Mouse (Mus musculus): ENCODE data around the gene Trim15. TPM values are rescaled to one million over a fixed set of nuclear protein-coding genes. Genes with fewer than 3 reads are reported as not detected.

Trim15 gene
- polyA plus RNA-seq, 1 experiment from 2014 or later = 0.40 TPM

DNA sequence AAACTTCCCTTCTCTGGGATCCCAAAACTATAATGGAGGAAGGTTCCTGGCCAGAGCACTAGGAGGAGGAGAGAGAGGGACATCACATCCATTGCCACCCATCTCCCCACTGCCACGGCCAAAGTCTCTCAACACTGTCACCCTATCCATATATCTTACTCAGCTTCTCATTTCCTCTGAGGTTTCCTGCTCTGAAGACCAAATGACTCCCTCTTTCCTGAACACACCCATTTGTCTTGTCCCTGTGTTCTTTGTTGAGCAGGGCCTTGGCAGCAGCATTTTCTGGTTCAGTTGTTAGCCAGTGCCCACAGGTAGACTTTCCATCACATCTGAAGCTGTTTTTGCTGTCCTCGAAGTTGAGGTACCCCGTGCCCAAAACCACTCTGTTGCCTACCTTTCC, 8.8 kb downstream of the Trim15 start:
- ATAC-seq (ENCODE audit: low FRiP score) = no peak
- 91% methylated on average over 3 of the region's 3 CpGs for WGBS
- H3K36me3 ChIP-seq = peaks cover 72% of the 10 kb centered on the region
- no peak overlapping the region for H3K27ac ChIP-seq
- H3K9ac ChIP-seq = no peak overlapping the region
- no peaks in the 10 kb centered on the region for H3K27me3 ChIP-seq
- no peak overlapping the region for H3K4me3 ChIP-seq
- H3K4me2 ChIP-seq = no peak overlapping the region
- no peaks in the 10 kb centered on the region for H3K9me3 ChIP-seq
- no peaks in the 10 kb centered on the region for H3K4me1 ChIP-seq (replicated peaks)

DNA sequence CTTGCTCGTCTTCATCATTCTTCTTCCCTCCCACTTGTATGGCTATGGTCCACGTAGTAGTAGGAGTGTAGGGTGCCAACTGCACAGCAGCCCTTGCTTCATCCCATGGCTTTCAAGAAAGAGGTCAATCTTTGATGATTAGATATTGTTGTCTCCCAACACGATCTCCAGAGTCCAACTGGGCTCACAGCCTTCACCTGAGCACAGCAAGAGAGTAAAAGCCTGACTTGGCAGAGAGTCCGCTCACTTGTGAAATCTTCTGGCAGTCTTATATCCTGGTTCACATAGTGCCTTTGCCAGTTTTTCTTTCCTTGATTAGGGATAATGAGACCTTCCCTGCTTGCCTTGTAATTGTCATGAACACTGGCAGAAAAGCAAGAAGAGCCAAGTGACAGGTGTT, 10.8 kb downstream of the Trim15 start:
- 94% methylated on average over 4 of the region's 4 CpGs for WGBS
- H3K27me3 ChIP-seq = no peaks in the 10 kb centered on the region
- ATAC-seq (ENCODE audit: low FRiP score) = no peak
- no peaks in the 10 kb centered on the region for H3K4me1 ChIP-seq (replicated peaks)
- no peak overlapping the region for H3K4me2 ChIP-seq
- no peak overlapping the region for H3K9ac ChIP-seq
- no peaks in the 10 kb centered on the region for H3K9me3 ChIP-seq
- no peak overlapping the region for H3K4me3 ChIP-seq
- H3K36me3 ChIP-seq = peaks cover 91% of the 10 kb centered on the region
- no peak overlapping the region for H3K27ac ChIP-seq

DNA sequence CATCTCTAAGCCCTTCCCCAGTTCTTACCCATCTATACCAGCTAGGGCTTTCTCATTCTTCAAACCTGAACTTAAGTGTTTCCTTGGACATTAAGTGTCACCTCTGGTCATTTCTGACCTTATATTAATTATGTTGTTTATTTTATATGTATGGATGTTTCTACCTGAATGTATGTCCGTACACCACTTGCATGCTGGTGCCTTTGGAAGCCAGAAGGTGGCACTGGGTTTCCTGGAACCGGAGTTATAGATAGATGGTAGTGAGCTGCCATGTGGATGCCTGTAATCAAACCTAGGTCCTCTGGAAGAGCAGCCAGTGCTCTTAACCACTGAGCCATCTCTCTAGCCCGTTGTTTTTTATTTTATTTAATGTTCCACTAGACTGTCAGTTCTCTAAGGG, 11.5 kb downstream of the Trim15 start:
- Histone ChIP-seq H3K36me3 (peaks cover 99% of the 10 kb centered on the region), H3K4me1 (replicated peaks) (no peaks in the 10 kb centered on the region), H3K27me3 (no peaks in the 10 kb centered on the region), H3K27ac (no peak overlapping the region), H3K9me3 (no peaks in the 10 kb centered on the region), H3K4me3 (no peak overlapping the region), H3K9ac (no peak overlapping the region), H3K4me2 (no peak overlapping the region)
- ATAC-seq (ENCODE audit: low FRiP score) = no peak
- WGBS = 93% methylated on average over 3 of the region's 3 CpGs

DNA sequence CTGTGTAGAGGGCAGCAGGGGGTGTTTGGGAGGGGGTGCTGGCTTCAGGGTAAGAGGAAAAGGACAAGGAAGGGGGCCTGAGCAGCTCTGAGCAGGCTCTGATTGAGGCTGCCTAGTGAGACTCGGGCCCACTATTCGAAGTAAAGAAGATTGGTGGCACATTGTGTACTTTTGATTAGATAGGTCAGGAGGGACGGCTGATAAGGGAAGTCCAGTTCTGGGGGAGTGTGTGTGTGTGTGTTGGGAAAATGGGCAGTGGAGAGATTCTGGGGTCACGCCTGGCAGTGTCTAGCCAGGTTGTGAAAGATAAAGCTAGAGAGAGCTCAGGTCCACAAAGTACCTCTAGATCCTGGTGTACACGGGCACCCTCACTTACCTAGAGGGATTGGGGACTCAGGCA, 15.4 kb downstream of the Trim15 start:
- peaks cover 69% of the 10 kb centered on the region for H3K36me3 ChIP-seq
- no peak for ATAC-seq (ENCODE audit: low FRiP score)
- H3K4me3 ChIP-seq = no peak overlapping the region

DNA sequence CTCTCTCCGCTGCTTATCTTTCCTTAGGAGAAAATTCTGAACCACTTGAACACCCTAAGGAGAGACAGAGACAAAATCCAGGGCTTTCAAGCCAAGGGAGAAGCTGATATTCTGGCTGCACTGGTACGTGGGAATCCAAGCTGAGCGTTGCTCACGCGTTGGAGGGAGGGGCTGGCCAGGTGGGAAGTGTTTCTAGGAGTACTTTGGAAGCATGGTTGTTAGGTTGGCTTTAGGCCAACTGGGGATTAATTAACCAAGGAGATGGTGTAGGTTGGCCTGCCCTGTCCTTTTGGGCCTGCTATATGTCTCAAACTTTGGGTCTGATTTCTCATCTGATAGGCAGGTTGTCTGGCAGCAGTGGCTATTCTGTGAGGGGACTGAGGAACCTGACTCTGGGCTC, 15.8 kb downstream of the Trim15 start:
- H3K27me3 ChIP-seq = no peaks in the 10 kb centered on the region
- no peaks in the 10 kb centered on the region for H3K9me3 ChIP-seq
- H3K4me3 ChIP-seq = no peak overlapping the region
- peaks cover 69% of the 10 kb centered on the region for H3K36me3 ChIP-seq
- H3K4me1 ChIP-seq (replicated peaks) = no peaks in the 10 kb centered on the region; the same call in 1 of the 2 replicates
- no peak for ATAC-seq (ENCODE audit: low FRiP score)
- H3K9ac ChIP-seq = no peak overlapping the region
- H3K27ac ChIP-seq = no peak overlapping the region
- H3K4me2 ChIP-seq = no peak overlapping the region
- 92% methylated on average over 5 of the region's 5 CpGs for WGBS

More for the DNA sequence above, 15.4 kb downstream of the Trim15 start:
- no peak overlapping the region for H3K27ac ChIP-seq
- no peaks in the 10 kb centered on the region for H3K9me3 ChIP-seq
- 91% methylated on average over 5 of the region's 5 CpGs for WGBS
- no peak overlapping the region for H3K9ac ChIP-seq
- no peaks in the 10 kb centered on the region; the same call in 1 of the 2 replicates for H3K4me1 ChIP-seq (replicated peaks)
- no peak overlapping the region for H3K4me2 ChIP-seq
- H3K27me3 ChIP-seq = no peaks in the 10 kb centered on the region

DNA sequence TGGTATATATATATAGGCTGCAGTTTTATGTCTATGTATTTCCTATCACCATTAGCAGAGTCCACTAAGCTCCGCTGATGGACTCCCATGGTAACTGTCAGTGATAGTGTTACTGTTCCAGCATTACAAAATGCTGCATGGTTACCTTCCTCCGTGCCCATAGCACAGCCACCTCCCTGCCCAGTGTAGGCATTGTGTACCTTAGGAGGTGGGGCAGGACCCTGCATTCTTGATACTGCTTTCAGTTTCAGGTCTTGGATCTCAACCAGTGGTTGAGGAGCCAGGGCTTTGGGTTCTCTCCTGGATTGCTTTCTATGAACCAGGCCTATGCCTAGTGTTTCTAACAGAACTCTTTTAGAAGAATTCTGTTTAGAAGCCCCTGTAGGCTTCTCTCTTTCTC, 17.0 kb downstream of the Trim15 start:
- H3K4me3 ChIP-seq = no peak overlapping the region
- no peaks in the 10 kb centered on the region for H3K9me3 ChIP-seq
- H3K4me2 ChIP-seq = no peak overlapping the region
- H3K36me3 ChIP-seq = peaks cover 58% of the 10 kb centered on the region
- no peak overlapping the region for H3K9ac ChIP-seq
- ATAC-seq (ENCODE audit: low FRiP score) = no peak
- no peaks in the 10 kb centered on the region; the same call in 1 of the 2 replicates for H3K4me1 ChIP-seq (replicated peaks)
- H3K27me3 ChIP-seq = no peaks in the 10 kb centered on the region
- H3K27ac ChIP-seq = no peak overlapping the region
- 96% methylated on average over 2 of the region's 2 CpGs for WGBS

DNA sequence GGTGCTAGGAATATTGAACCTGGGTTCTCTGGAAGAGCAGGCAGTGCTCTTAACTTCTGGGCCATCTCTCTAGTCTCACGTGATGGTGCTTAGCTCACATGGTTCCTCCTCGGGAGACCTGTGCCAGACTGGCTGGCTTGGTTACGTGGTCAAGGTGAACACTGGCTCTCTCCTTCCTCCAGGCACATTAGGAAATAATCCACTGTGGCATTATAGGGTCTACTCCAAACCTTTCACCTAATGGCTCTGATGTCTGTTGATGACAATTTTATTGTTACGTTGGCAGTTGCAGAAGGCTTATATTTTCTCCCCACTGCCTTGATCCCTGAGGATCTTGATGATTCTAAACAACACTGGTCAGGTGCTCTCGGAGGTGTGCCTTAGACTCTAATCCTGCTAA, 18.1 kb downstream of the Trim15 start:
- ATAC-seq (ENCODE audit: low FRiP score) = no peak
- Histone ChIP-seq H3K4me2 (no peak overlapping the region), H3K4me1 (replicated peaks) (no peaks in the 10 kb centered on the region; the same call in 1 of the 2 replicates), H3K27me3 (no peaks in the 10 kb centered on the region), H3K36me3 (peaks cover 47% of the 10 kb centered on the region), H3K9ac (no peak overlapping the region), H3K27ac (no peak overlapping the region), H3K9me3 (no peaks in the 10 kb centered on the region), H3K4me3 (no peak overlapping the region)
- WGBS = 82% methylated on average over 5 of the region's 5 CpGs

DNA sequence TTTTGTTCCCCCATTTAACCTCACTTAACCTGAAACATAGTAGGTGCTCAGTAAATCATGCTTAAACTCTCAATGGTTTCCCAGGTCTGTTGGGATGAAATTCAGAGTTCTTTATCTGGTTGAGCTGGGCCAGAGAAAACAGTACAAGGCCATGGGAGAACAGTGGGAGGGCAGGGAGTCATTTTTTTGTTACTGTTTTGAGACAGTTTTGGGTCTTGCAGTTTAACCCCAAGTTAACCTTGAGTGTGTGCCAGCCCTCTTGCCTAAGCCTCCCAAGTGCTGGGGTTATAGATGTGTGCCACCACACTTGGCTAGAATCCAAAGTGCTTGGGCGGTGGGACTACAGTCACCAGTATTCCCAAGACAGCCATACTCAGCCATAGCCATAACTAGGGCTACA, 22.3 kb downstream of the Trim15 start:
- no peak overlapping the region for H3K4me2 ChIP-seq
- no peak overlapping the region for H3K9ac ChIP-seq
- H3K27me3 ChIP-seq = no peaks in the 10 kb centered on the region
- no peak overlapping the region for H3K27ac ChIP-seq
- peaks cover 9% of the 10 kb centered on the region for H3K36me3 ChIP-seq
- H3K4me1 ChIP-seq (replicated peaks) = no peaks in the 10 kb centered on the region; the same call in 1 of the 2 replicates
- no peak overlapping the region for H3K4me3 ChIP-seq
- ATAC-seq (ENCODE audit: low FRiP score) = no peak
- 67% methylated on average over 1 of the region's 1 CpGs for WGBS
- H3K9me3 ChIP-seq = no peaks in the 10 kb centered on the region

DNA sequence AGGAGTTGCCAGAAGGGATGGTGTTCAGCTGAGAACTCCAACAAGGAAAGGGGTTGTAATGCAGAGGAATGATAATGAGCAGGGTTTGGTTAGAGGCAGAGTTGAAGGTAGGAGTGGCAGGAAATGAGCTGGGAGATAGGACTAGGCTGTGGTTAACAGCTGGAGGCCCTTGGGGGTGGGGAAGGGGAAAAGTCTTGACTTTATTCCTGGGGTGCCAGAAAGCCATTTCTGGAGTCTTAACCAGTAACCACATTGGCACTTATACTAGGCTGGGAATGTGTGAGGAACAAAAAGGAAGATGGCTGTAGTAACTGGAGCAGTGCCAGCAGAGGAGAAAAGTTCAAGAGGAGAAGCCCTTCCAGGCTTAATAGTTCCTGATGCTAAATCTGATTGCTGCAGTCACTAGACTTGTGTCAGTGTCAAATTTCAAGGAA, 22.7 kb downstream of the Trim15 start:
- H3K4me2 ChIP-seq = no peak overlapping the region
- H3K27ac ChIP-seq = no peak overlapping the region
- no peaks in the 10 kb centered on the region for H3K9me3 ChIP-seq
- no peaks in the 10 kb centered on the region; the same call in 1 of the 2 replicates for H3K4me1 ChIP-seq (replicated peaks)
- no peak overlapping the region for H3K9ac ChIP-seq
- no peaks in the 10 kb centered on the region for H3K27me3 ChIP-seq
- ATAC-seq (ENCODE audit: low FRiP score) = no peak
- no peak overlapping the region for H3K4me3 ChIP-seq
- H3K36me3 ChIP-seq = peaks cover 9% of the 10 kb centered on the region

DNA sequence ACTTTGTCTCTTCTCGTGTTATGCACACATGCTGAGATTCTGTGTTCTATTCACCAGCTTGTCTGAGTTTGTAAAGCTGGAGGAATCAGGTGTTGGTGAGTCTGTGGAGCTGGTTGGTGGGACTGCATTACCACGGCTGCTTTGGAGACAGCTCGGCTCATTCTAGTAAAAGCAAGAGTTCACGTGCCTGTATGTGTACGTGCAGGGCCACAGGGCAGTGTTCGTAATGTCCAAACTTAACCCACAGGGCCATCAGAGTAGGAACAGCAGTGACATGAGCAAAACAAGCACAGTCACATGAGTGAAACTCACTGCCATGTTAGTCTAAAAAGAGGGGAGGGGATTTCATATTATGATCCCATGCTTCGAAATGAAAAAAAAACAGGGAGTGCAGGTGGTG, 23.3 kb downstream of the Trim15 start:
- no peak overlapping the region for H3K27ac ChIP-seq
- WGBS = 80% methylated on average over 7 of the region's 7 CpGs
- ATAC-seq (ENCODE audit: low FRiP score) = no peak
- no peak overlapping the region for H3K4me3 ChIP-seq
- H3K27me3 ChIP-seq = no peaks in the 10 kb centered on the region
- peaks cover 5% of the 10 kb centered on the region for H3K4me1 ChIP-seq (replicated peaks)
- H3K4me2 ChIP-seq = no peak overlapping the region
- no peaks in the 10 kb centered on the region for H3K9me3 ChIP-seq
- H3K9ac ChIP-seq = no peak overlapping the region
- H3K36me3 ChIP-seq = peaks cover 9% of the 10 kb centered on the region

DNA sequence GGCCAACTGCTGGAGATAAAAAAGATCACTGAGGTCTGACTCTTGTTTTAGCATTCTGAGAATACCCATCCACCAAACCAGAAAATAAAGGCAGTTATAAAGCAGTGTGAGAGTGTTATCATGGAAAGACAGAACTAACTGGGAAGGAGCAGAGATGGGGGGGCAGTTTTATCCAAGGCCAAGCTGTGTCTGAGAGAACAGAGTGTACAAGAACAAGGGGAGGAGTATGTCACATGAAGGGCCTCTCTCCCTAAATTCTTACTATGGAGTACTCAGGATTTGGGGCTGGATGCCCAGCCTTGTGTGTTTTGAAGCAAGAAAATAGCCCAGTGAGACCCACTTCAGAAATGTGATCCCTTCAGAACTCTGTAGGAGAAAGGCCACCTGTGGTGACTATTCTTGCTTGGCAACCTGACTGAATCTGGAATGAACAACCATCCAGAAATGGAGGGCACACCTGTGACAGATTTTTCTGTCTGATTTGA, 26.0 kb downstream of the Trim15 start:
- H3K9ac ChIP-seq = no peak overlapping the region
- H3K4me3 ChIP-seq = no peak overlapping the region
- H3K27ac ChIP-seq = no peak overlapping the region
- ATAC-seq (ENCODE audit: low FRiP score) = no peak
- peaks cover 23% of the 10 kb centered on the region for H3K4me1 ChIP-seq (replicated peaks)
- H3K36me3 ChIP-seq = no peaks in the 10 kb centered on the region
- H3K4me2 ChIP-seq = no peak overlapping the region
- no peaks in the 10 kb centered on the region for H3K9me3 ChIP-seq
- no peaks in the 10 kb centered on the region for H3K27me3 ChIP-seq

DNA sequence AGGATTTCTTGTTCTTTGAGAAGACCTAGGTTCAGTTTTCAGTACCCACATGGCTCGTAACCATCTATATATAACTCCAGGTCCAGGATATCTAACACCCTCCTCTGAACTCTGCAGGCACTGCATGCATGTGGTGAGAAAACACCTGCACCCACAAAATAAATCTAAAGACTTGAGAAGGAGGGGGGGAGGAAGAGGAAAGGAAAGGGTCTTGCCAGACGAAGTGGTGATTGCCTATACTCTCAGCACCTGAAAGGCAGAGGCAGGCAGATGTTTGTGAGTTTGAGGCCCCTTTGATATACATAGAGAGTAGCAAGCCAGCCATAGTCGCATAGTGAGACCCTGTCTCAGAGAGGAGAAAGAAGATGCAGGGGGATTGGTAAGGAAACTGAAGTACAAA, 27.1 kb downstream of the Trim15 start:
- Histone ChIP-seq H3K27me3 (no peaks in the 10 kb centered on the region), H3K9ac (no peak overlapping the region), H3K4me1 (replicated peaks) (peaks cover 25% of the 10 kb centered on the region), H3K4me3 (no peak overlapping the region), H3K27ac (no peak overlapping the region), H3K36me3 (no peaks in the 10 kb centered on the region), H3K9me3 (no peaks in the 10 kb centered on the region), H3K4me2 (no peak overlapping the region)
- WGBS = 87% methylated on average over 3 of the region's 3 CpGs
- ATAC-seq (ENCODE audit: low FRiP score) = no peak

DNA sequence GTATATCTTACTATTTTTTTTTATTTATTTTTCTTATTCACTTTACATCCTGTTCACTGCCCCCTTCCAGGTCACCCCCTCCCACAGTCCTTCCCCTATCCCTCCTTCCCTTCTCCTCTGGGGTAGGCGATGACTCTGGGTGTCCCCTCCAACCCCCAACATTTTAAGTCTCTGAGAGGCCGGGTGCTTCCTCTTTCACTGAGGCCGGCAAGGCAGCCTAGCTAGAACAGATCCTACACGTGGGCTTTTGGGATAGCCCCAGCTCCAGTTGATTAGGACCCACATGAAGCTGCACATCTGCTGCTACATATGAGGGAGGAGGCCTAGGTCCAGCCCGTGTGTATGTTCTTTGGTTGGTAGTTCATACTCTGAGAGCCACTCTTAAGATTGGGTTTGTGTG, 28.0 kb downstream of the Trim15 start:
- H3K4me1 ChIP-seq (replicated peaks) = peaks cover 25% of the 10 kb centered on the region
- no peaks in the 10 kb centered on the region for H3K36me3 ChIP-seq
- no peak overlapping the region for H3K9ac ChIP-seq
- H3K4me2 ChIP-seq = no peak overlapping the region
- H3K9me3 ChIP-seq = no peaks in the 10 kb centered on the region
- H3K27me3 ChIP-seq = no peaks in the 10 kb centered on the region
- 92% methylated on average over 5 of the region's 5 CpGs for WGBS
- no peak for ATAC-seq (ENCODE audit: low FRiP score)
- H3K27ac ChIP-seq = no peak overlapping the region
- H3K4me3 ChIP-seq = no peak overlapping the region
